Mouse (Mus musculus) MEL (cell line): Measurements from ENCODE around the gene Spata45. TPM values are rescaled to one million over a fixed set of nuclear protein-coding genes. Genes with fewer than 3 reads are reported as not detected.
A peak's percentile ranks its signal among the peaks of the same experiment; 100 is the strongest.

Experiments
- DNase-seq: peaks from one replicate; pipeline ENCODE4 v3.0.0; 2011; ENCODE audit warnings: low read depth, low spot score
- H3K27ac ChIP-seq: 2 replicates; pipeline ENCODE4 v1.5.1; 2012; ENCODE audit warnings: low read depth, mild to moderate bottlenecking, control low read depth, low read length, moderate library complexity; ENCODE audit not compliant: control insufficient read depth
- H3K27me3 ChIP-seq, 2 experiments: fragments of 150-350 bp in 1 of 2; sonication (generic) in 1 of 2; 2 replicates each; pipeline ENCODE4 v1.6.1; 2012; ENCODE audit warnings: low read length in 2 of 2, mild to moderate bottlenecking in 2 of 2, improper control_type of control experiment in 1 of 2, moderate library complexity in 1 of 2; ENCODE audit not compliant: insufficient read depth in 2 of 2, control insufficient read depth in 1 of 2
- H3K36me3 ChIP-seq, 2 experiments: 2 replicates each; pipeline ENCODE4 v1.6.1; 2012 to 2014; ENCODE audit warnings: low read length in 2 of 2, improper control_type of control experiment in 1 of 2, inconsistent platforms in 1 of 2, mild to moderate bottlenecking in 1 of 2; ENCODE audit not compliant: insufficient read depth in 2 of 2, control insufficient read depth in 1 of 2
- H3K4me1 ChIP-seq, 2 experiments: fragments of 150-350 bp in 1 of 2; sonication (generic) in 1 of 2; 2 replicates each; pipeline ENCODE4 v1.6.1; 2012; ENCODE audit warnings: low read length in 2 of 2, improper control_type of control experiment in 1 of 2, mild to moderate bottlenecking in 1 of 2; ENCODE audit not compliant: insufficient read depth in 2 of 2, control insufficient read depth in 1 of 2
- H3K4me3 ChIP-seq, 2 experiments: fragments of 150-350 bp in 1 of 2; sonication (generic) in 1 of 2; 2 replicates each; pipeline ENCODE4 v1.5.1; 2012; ENCODE audit warnings: low read depth in 2 of 2, low read length in 2 of 2, mild to moderate bottlenecking in 2 of 2, moderate library complexity in 2 of 2, control low read depth in 1 of 2, improper control_type of control experiment in 1 of 2; ENCODE audit not compliant: control insufficient read depth in 1 of 2, insufficient read depth in 1 of 2
- H3K79me2 ChIP-seq: 2 replicates; pipeline ENCODE4 v1.6.1; 2012; ENCODE audit warnings: mild to moderate bottlenecking, low read length, moderate library complexity; ENCODE audit not compliant: control insufficient read depth, poor library complexity, insufficient read depth
- H3K9ac ChIP-seq: 2 replicates; pipeline ENCODE4 v1.6.1; 2012; ENCODE audit warnings: low read depth, mild to moderate bottlenecking, control low read depth, low read length, moderate library complexity; ENCODE audit not compliant: control insufficient read depth, poor library complexity, severe bottlenecking
- H3K9me3 ChIP-seq: fragments of 150-350 bp; sonication (generic); replicated peaks from 2 replicates; pipeline ENCODE4 v1.6.1; 2012; ENCODE audit warnings: mild to moderate bottlenecking, low read length, improper control_type of control experiment, moderate library complexity; ENCODE audit not compliant: insufficient read depth
- BHLHE40 ChIP-seq: IDR thresholded peaks from 2 replicates; pipeline ENCODE4 v1.6.1; 2012; ENCODE audit warnings: low read depth, mild to moderate bottlenecking, inconsistent platforms, low read length, improper control_type of control experiment, borderline replicate concordance
- CHD2 ChIP-seq: IDR thresholded peaks from 2 replicates; pipeline ENCODE4 v1.6.1; 2011; ENCODE audit warnings: low read length, improper control_type of control experiment
- CTCF ChIP-seq, 3 experiments: IDR thresholded peaks in 2 of 3; conservative IDR thresholded peaks in 1 of 3; 2 replicates each; pipeline ENCODE4 v1.5.1; 2011 to 2012; ENCODE audit warnings: low read length in 3 of 3, low read depth in 2 of 3, mild to moderate bottlenecking in 2 of 3, improper control_type of control experiment in 1 of 3, inconsistent platforms in 1 of 3, mixed read lengths in 1 of 3, moderate library complexity in 1 of 3; ENCODE audit not compliant: control insufficient read depth in 1 of 3, insufficient read depth in 1 of 3, poor library complexity in 1 of 3, severe bottlenecking in 1 of 3
- E2F4 ChIP-seq: IDR thresholded peaks from 2 replicates; pipeline ENCODE4 v1.6.1; 2011; ENCODE audit warnings: low read depth, low read length, improper control_type of control experiment, borderline replicate concordance
- ELF1 ChIP-seq: IDR thresholded peaks from 2 replicates; pipeline ENCODE4 v1.6.1; 2014; ENCODE audit warnings: low read depth, mild to moderate bottlenecking, inconsistent platforms, low read length, improper control_type of control experiment, moderate library complexity
- EP300 ChIP-seq, 2 experiments: IDR thresholded peaks; 2 replicates each; pipeline ENCODE4 v1.6.1; 2011; ENCODE audit warnings: improper control_type of control experiment in 2 of 2, low read length in 2 of 2, low read depth in 1 of 2, mild to moderate bottlenecking in 1 of 2
- GABPA ChIP-seq: IDR thresholded peaks from 2 replicates; pipeline ENCODE4 v1.6.1; 2012; ENCODE audit warnings: low read depth, mild to moderate bottlenecking, inconsistent platforms, low read length, improper control_type of control experiment, moderate library complexity
- JUND ChIP-seq: IDR thresholded peaks from 2 replicates; pipeline ENCODE4 v1.6.1; 2011; ENCODE audit warnings: low read depth, mild to moderate bottlenecking, improper control_type of control experiment, low read length
- KAT2A ChIP-seq: conservative IDR thresholded peaks from 2 replicates; pipeline ENCODE4 v1.6.1; 2012; ENCODE audit warnings: low read depth, low read length, improper control_type of control experiment, inconsistent platforms
- MAFK ChIP-seq: IDR thresholded peaks from 2 replicates; pipeline ENCODE4 v1.6.1; 2011; ENCODE audit warnings: low read depth, mild to moderate bottlenecking, low read length, improper control_type of control experiment, borderline replicate concordance
- MAX ChIP-seq: IDR thresholded peaks from 2 replicates; pipeline ENCODE4 v1.6.1; 2011; ENCODE audit warnings: low read length, improper control_type of control experiment
- MAZ ChIP-seq: IDR thresholded peaks from 2 replicates; pipeline ENCODE4 v1.6.1; 2012; ENCODE audit warnings: low read depth, mild to moderate bottlenecking, inconsistent platforms, low read length, improper control_type of control experiment
- MYC ChIP-seq: IDR thresholded peaks from 2 replicates; pipeline ENCODE4 v1.6.1; 2011; ENCODE audit warnings: low read depth, mild to moderate bottlenecking, low read length, improper control_type of control experiment, moderate library complexity
- POLR2A ChIP-seq, 2 experiments: IDR thresholded peaks; 2 replicates each; pipeline ENCODE4 v1.6.1; 2011 to 2012; ENCODE audit warnings: low read length in 2 of 2, mild to moderate bottlenecking in 2 of 2, control low read depth in 1 of 2, improper control_type of control experiment in 1 of 2, low read depth in 1 of 2, moderate library complexity in 1 of 2; ENCODE audit not compliant: control insufficient read depth in 1 of 2, insufficient read depth in 1 of 2, poor library complexity in 1 of 2
- RAD21 ChIP-seq: IDR thresholded peaks from 2 replicates; pipeline ENCODE4 v1.6.1; 2011; ENCODE audit warnings: mild to moderate bottlenecking, low read depth, low read length, improper control_type of control experiment
- SIN3A ChIP-seq: IDR thresholded peaks from 2 replicates; pipeline ENCODE4 v1.6.1; 2012; ENCODE audit warnings: low read length, improper control_type of control experiment, inconsistent platforms
- SMC3 ChIP-seq: IDR thresholded peaks from 2 replicates; pipeline ENCODE4 v1.6.1; 2011; ENCODE audit warnings: low read depth, low read length, improper control_type of control experiment
- TCF12 ChIP-seq: IDR thresholded peaks from 2 replicates; pipeline ENCODE4 v1.6.1; 2014; ENCODE audit warnings: low read depth, mild to moderate bottlenecking, inconsistent platforms, low read length, improper control_type of control experiment, moderate library complexity
- ZC3H11A ChIP-seq: IDR thresholded peaks from 2 replicates; pipeline ENCODE4 v1.6.1; 2012; ENCODE audit warnings: low read depth, mild to moderate bottlenecking, inconsistent platforms, low read length, improper control_type of control experiment
- ZNF384 ChIP-seq: IDR thresholded peaks from 2 replicates; pipeline ENCODE4 v1.6.1; 2012; ENCODE audit warnings: low read depth, mild to moderate bottlenecking, inconsistent platforms, low read length, improper control_type of control experiment
- polyA plus RNA-seq, 2 experiments: library from polyadenylated mRNA; stranded (reverse) in 1 of 2; unstranded in 1 of 2; fragments of >175 nt in 1 of 2; fragments of >200 nt in 1 of 2; gene quantifications; 2 replicates each; pipeline versions ENCODE4 v1.2.1 to v1.2.4; 2012; ENCODE audit warnings: low replicate concordance in 2 of 2, low read depth in 1 of 2; ENCODE audit not compliant: insufficient read length in 2 of 2, insufficient read depth in 1 of 2, missing spikeins in 1 of 2
- total RNA-seq: library from RNA; depleted of rRNA; stranded (reverse); fragments of 300-350 nt; gene quantifications from 2 replicates; pipeline ENCODE4 v1.2.3, GENCODE M21; 2012; rRNA removed

Spata45 gene
- total RNA-seq (not detected in 2 replicates), polyA plus RNA-seq (under 1 TPM in 1 of 2 experiments, not detected in 1; 0.75 TPM)

DNA sequence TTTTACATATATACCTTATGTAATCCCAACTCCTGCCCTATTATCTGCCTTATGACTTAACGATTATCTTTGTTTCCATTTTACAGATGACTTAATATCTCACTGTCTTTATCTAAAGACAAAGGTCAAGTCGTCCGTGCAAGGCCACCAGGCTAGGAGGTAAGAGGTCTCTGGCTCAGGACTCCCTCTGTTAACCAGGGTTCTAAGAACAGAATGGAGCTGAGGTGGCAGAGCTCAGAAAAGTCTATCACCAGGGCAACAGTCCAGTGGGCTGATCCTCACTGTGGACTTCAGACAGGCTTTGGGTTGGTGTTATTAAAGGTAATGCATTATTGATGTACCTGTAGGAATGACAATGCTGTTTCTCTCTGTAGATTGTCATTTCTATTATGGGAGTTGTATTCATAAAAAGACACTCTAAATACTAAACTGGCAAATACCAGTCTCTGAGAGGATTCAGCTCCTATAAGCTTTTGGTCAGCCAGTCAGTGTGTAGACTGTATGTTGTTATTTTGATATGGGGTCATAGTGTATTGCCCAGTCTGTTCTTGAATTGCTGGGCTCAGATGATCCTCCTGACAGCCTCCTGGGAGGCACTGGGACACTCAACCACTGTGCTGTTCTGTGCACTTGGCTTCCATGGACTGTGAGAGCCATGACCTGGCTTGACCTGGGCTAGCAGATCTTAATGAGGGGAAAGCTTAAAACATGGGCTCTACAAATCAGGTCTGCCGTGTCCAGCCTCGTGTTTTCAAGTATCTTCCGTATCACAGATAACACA lies at the start of gene Spata45:
Gene Spata45, plus strand, starts transcription at position 86 of the 781 bp plus-strand sequence.
- Histone ChIP-seq H3K36me3 (peaks cover 0 to 5% of the 10 kb centered on the region in 2 experiments; a peak in 2 of 4 replicates), H3K9ac (no peak within 1 kb of the TSS), H3K79me2 (no peaks in the 10 kb centered on the region), H3K27ac (no peak within 1 kb of the TSS), H3K4me1 (peaks cover 0 to 4% of the 10 kb centered on the region in 2 experiments), H3K27me3 (no peaks in the 10 kb centered on the region), H3K4me3 (no peak within 1 kb of the TSS), H3K9me3 (no peaks in the 10 kb centered on the region)
- no peak for DNase-seq
- TF ChIP-seq POLR2A (IDR thresholded peaks at IDR 0.05; ENCODE audit: control insufficient read depth in 1 of 2, insufficient read depth in 1 of 2, low read depth in 1 of 2, low read length in 2 of 2, poor library complexity in 1 of 2) (no peak), E2F4 (no peak), MAZ (no peak), EP300 (IDR thresholded peaks at IDR 0.05; ENCODE audit: low read depth in 1 of 2, low read length in 2 of 2) (no peak), SIN3A (no peak)

DNA sequence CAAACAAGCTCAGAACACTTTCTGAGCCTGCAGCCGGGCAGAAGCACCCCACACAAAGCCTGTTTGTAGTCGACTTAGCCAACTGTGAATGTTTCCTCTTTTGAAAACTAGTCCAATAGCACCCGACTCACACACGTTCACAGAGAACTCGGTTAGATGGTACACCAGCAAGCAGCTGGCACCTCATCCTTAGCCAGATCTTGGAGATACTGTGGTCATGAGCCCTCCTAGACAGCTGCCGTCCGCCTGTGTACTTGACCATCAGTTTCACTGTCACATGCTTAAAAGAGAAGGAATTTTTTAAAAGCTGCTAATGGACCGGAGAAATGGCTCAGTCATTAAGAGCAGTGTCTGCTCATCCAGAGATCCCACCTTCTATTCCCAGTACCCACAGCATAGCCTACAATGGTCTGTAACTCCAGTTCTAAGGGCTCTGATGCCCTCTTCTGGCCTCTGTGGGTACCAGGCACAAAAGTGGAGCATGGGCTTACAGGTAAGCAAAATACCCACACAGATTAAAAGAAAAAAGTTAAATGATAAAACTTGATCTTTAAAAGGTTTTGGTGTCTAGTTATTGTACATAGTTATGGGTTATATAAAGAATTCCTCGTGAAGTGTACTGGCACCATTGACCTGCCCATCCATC lies 46.9 kb upstream of the Spata45 start:
- TF ChIP-seq ZC3H11A: peak; percentile 49
- TF ChIP-seq RAD21: peak; percentile 62
- no peak for TF ChIP-seq MYC
- no peak for TF ChIP-seq GABPA
- TF ChIP-seq CTCF (IDR thresholded peaks at IDR 0.05 in 2 of 3, conservative IDR thresholded peaks at IDR 0.05 in 1 of 3; ENCODE audit: control insufficient read depth in 1 of 3, insufficient read depth in 1 of 3, low read depth in 2 of 3, low read length in 3 of 3, poor library complexity in 1 of 3, severe bottlenecking in 1 of 3): peak; percentile 37 to 58 (median 58)
- TF ChIP-seq SMC3: peak; percentile 59
- Histone ChIP-seq H3K9me3 (no peaks in the 10 kb centered on the region), H3K4me3 (no peak overlapping the region), H3K79me2 (no peaks in the 10 kb centered on the region), H3K27me3 (no peaks in the 10 kb centered on the region), H3K27ac (no peak overlapping the region), H3K36me3 (no peaks in the 10 kb centered on the region), H3K9ac (no peak overlapping the region), H3K4me1 (no peaks in the 10 kb centered on the region)
- DNase-seq: peak; percentile 41

DNA sequence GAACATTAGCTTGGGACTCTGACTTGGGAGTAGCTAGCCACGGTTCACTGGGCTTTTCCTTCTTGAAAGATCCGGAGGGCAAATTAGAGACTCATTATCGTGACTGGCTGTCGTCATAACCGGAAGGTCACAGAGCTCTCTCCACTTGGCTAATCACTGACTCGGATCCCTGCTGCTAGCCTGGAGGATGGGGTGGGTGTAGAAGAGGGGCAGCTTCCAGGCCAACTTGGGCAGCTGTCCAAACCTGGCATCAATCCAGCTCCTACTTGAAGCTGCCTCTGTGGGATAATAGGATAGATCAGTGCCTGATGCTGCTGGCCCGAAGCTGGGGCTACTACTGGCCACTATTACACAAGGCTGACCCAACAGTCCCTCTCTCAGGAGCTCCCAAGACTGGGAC lies 40.9 kb upstream of the Spata45 start:
- Histone ChIP-seq H3K9me3 (no peaks in the 10 kb centered on the region), H3K4me3 (no peak overlapping the region), H3K36me3 (no peaks in the 10 kb centered on the region), H3K9ac (no peak overlapping the region), H3K27me3 (no peaks in the 10 kb centered on the region), H3K27ac (no peak overlapping the region), H3K79me2 (no peaks in the 10 kb centered on the region), H3K4me1 (no peaks in the 10 kb centered on the region)
- no peak for DNase-seq
- TF ChIP-seq CTCF (IDR thresholded peaks at IDR 0.05 in 2 of 3, conservative IDR thresholded peaks at IDR 0.05 in 1 of 3; ENCODE audit: control insufficient read depth in 1 of 3, insufficient read depth in 1 of 3, low read depth in 2 of 3, low read length in 3 of 3, poor library complexity in 1 of 3, severe bottlenecking in 1 of 3): no peak
- no peak for TF ChIP-seq MAX
- no peak for TF ChIP-seq JUND
- no peak for TF ChIP-seq ELF1
- TF ChIP-seq MAFK: no peak
- TF ChIP-seq BHLHE40: no peak
- TF ChIP-seq KAT2A: no peak
- no peak for TF ChIP-seq ZNF384
- no peak for TF ChIP-seq TCF12
- no peak for TF ChIP-seq E2F4
- TF ChIP-seq CHD2: no peak
- no peak for TF ChIP-seq MAZ
- TF ChIP-seq MYC: no peak
